Mouse (Mus musculus) spleen, adult 12 weeks (tissue): ENCODE measurements around the gene Chid1.

Experiments
- DNase-seq: peaks from one replicate; pipeline ENCODE4 v3.0.0; 2022; ENCODE audit warnings: low spot score

The Chid1 gene

GRCm38 (mm10) chr7:141476226-141476980 is 63.3 kb downstream of the Chid1 start:
- no peak for DNase-seq

GRCm38 (mm10) chr7:141475805-141476158 is 63.9 kb downstream of the Chid1 start:
- no peak for DNase-seq

- DNase-seq = peak; percentile 86
Observed at GRCm38 (mm10) chr7:141475011-141475804, 64.4 kb downstream of the Chid1 start, which contains the start of the genes Polr2l and Tspan4. Polr2l (minus strand) TSS chr7:141475132. Tspan4 (plus strand) TSS chr7:141475240.

- DNase-seq = no peak
Observed at GRCm38 (mm10) chr7:141474160-141474559, 65.5 kb downstream of the Chid1 start.

- no peak for DNase-seq
Observed at GRCm38 (mm10) chr7:141472763-141473162, 66.9 kb downstream of the Chid1 start.

- DNase-seq = no peak
Observed at GRCm38 (mm10) chr7:141472226-141472625, 67.4 kb downstream of the Chid1 start.

- no peak for DNase-seq
Observed at GRCm38 (mm10) chr7:141471236-141471635, 68.4 kb downstream of the Chid1 start.

GRCm38 (mm10) chr7:141470637-141470944 is 69.1 kb downstream of the Chid1 start:
- no peak for DNase-seq

- no peak for DNase-seq
Observed at GRCm38 (mm10) chr7:141469901-141470636, 69.6 kb downstream of the Chid1 start.

GRCm38 (mm10) chr7:141469352-141469751 is 70.3 kb downstream of the Chid1 start:
- DNase-seq = no peak

- DNase-seq = no peak
Observed at GRCm38 (mm10) chr7:141468522-141469211, 71.0 kb downstream of the Chid1 start.

GRCm38 (mm10) chr7:141468164-141468521 is 71.5 kb downstream of the Chid1 start:
- DNase-seq = no peak

- peak; percentile 89 for DNase-seq
Observed at GRCm38 (mm10) chr7:141467230-141468030, 72.2 kb downstream of the Chid1 start, which contains the start of gene Cd151. Cd151 (plus strand) TSS chr7:141467392.

GRCm38 (mm10) chr7:141466607-141467148 is 73.0 kb downstream of the Chid1 start:
- DNase-seq = no peak

GRCm38 (mm10) chr7:141466045-141466394 is 73.6 kb downstream of the Chid1 start:
- no peak for DNase-seq

GRCm38 (mm10) chr7:141465388-141466044 is 74.1 kb downstream of the Chid1 start:
- DNase-seq = no peak

- DNase-seq = no peak
Observed at GRCm38 (mm10) chr7:141464603-141465201, 75.0 kb downstream of the Chid1 start.

GRCm38 (mm10) chr7:141463824-141464602 is 75.6 kb downstream of the Chid1 start:
- no peak for DNase-seq

- no peak for DNase-seq
Observed at GRCm38 (mm10) chr7:141462333-141462821, 77.3 kb downstream of the Chid1 start.
